Mouse (Mus musculus) G1E-ER4 (cell line): ENCODE measurements around the gene Lmo3. TPM values are rescaled to one million over a fixed set of nuclear protein-coding genes. Genes with fewer than 3 reads are reported as not detected.

Experiments used
- GATA1 ChIP-seq: IDR thresholded peaks from one replicate; pipeline ENCODE4 v1.8.0; 2012; ENCODE audit warnings: low read length, inconsistent platforms
- polyA plus RNA-seq: library from polyadenylated mRNA; stranded (reverse); fragments of >175 nt; gene quantifications from 2 replicates; pipeline ENCODE4 v1.2.3, GENCODE M21; 2012

Lmo3 gene
- polyA plus RNA-seq, result not detected in 2 replicates

DNA sequence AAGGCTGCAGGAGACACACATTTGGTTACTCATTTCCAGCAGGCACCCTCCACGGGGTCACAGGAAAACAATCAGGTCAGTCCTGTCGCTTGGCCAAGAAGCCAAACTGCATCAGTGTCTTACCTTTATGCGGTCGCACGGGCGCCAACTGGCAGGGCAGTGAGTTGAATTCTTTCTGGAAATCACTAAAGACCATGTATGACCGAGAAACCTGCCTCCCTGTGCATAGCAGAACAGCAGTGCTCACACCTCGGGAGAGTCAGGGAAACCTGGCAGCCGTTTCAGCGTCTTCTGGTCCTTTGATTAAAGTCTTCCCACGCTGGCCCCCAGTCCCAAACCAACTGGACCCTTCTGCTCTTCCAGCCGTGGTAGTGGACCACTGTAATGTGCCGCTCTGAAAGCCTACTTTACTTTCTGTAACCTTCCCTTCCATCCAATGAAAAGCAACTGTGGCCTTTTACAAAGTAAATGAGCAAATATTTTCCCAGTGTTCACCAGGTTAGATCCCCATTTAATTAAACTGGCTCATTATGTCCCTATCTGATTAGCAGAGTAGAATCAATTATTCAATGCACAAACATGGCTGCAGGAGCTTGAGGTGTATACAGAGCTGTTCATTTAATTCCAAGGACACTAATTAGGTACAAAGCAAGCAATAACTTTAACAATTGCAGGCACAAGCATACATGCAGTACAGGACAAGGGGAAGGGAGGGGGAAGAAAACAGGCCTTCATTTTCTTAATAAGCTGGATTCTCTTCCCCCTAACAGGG lies at the start of gene Lmo3:
Gene Lmo3 (minus strand): TSS at position 235 of the 772 bp plus-strand sequence.
- TF ChIP-seq GATA1, result no peak

DNA sequence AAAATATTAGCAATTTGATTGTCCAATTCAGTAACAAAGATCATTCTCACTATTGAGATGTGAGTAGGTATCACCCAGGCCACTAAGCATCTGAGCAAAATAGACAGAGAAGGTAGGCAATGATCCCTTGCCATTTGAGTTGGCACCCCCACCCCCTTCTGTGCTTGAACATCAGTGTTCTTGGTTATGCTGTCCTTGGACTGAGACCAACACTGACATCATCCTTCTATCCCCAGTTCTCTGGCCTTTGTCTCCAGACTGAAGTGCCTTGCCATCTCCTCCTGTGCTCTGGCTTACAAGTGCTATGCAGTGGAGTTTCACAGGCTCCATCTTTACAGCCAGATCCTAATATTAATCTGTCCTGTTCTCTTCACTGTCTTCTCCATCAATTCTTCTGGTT lies 39.0 kb upstream of the Lmo3 start:
- no peak for TF ChIP-seq GATA1

- TF ChIP-seq GATA1, result no peak
These were observed 36.6 kb upstream of the Lmo3 start for GRCm38 (mm10) chr6:138618396-138618795.

DNA sequence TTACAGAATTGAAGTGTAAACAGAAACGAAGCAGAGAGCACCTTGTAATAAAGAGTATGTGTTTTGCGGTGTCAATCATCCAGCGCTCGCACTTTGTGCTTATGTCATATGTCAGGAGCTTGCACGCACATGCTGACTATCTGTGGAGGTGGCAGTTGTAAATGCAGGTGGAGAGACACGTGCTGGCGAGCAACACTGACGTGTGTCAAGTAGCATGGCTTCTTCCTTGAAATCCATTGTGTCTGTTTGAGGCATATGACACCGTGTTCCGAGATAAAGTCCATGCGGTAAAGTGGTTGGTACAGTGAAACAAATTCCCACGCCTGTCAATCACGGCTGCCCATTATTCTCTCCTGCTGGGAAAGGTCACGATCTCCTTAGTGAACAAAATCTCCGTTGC lies 15.2 kb upstream of the Lmo3 start:
- TF ChIP-seq GATA1, result no peak

DNA sequence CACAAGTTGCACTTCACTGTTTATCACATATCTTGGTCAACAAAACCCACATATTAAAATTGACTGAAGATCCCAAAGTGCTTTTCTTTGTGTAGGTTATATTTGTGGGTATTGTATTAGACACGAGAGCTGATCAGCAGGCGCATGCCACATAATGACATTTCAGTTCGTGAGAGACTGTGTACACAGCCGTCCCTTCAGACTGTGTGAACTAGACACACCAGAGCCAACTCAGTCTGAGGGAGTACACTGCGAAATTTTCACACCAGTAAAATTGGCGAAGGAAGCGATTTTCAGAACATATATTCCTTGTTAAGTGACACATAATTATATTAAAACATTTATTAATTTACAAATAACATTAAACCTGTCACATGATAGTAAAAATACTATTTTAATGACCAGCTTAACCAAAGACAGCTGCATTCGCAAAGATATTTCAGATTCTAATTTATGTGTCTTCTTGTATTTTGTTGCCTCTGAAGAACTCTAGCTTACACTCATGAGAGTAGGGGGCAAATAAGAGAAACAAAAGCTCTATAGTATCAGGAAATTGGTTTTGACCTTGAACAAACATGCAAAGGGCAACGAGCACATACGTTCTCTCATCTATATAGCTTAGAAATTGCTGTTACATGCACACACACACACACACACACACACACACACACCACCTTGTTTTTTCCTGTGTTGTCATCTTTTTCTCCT lies 14.4 kb upstream of the Lmo3 start:
- no peak for TF ChIP-seq GATA1

DNA sequence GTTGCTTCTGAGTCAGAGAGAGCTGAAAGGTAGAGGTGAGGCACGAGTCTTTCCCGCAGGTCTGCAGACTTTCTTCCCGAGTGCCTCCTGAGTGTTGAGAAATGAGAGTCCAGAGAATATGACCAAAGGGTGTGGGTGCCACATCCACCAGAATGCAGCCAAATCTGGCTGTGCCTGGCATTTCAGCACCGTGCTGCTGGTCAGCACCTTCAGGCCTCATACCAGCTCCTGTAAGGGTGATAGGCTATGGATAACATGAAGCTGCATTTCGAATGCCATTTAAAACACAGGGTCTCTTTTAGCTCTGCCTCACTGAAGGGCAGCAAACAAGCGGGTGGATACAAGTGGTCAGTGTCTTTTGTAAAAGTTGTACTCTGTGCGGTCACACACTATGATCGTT lies 1.5 kb upstream of the Lmo3 start:
- TF ChIP-seq GATA1, result no peak

GRCm38 (mm10) chr6:138582506-138583000 lies 785 bp upstream of the Lmo3 start:
- no peak for TF ChIP-seq GATA1

DNA sequence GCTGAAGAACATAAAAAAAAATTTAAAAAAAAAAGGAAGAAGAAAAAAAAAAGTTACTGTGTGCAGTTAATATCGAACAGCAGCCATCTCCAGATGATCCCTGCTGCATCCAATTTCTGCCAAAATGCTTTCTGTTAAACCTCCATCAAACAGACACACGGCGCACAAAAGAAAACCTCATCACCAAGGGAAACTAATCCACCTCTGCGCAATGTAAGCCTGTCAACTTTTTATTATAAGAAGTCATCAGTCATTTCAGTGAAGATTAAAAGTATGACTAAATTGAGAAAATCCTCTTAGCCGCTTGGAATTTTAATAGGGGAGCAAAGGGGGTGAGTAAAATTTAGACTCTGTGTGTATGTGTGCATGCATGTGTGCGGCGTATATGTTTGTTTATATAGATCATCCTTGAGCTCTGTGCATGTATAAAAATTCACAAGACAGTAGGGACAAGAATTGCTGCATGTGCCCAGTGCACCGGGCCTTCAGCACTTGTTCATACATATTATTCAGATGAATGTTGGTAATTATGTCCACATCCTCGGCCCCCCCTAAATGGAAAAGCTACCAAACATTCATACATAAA lies 1.2 kb downstream of the Lmo3 start:
- TF ChIP-seq GATA1, result no peak

DNA sequence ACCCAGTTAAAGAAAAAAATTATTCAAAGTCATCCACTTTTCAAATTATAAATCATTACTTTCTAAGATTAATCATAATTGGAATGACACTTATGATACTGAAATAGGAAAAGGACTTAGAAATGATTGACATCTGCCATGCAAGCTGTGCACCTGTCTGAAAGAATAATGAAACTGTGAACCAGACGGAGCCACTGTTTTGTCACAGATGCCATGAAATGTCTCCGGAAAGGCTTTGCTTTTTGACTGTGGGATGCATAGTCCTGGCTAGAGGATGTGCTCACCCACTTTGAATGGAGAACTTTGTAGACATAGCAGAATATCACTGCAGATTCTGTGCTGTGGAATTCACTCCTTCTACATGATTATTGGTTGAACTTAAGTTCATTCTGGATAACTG lies 18.4 kb downstream of the Lmo3 start:
- no peak for TF ChIP-seq GATA1

DNA sequence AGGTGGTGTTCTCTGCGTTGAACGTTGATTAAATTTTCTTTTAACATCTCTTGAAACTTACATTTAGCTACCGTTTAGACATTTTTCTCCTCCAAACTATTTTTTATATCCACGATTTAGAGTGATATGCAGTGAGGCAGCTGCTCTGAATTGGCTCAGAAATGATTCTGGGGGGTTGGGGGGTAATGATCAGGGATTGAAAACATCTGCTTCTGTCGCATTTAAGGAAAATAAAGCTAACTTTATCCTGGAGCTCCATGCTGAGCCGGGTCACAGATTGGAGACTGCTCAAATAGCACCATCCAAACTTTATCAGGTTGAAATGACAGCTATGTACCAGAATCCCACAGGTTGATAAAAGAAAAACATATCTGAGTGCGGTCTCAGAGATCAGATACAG lies 29.6 kb downstream of the Lmo3 start:
- TF ChIP-seq GATA1, result no peak

DNA sequence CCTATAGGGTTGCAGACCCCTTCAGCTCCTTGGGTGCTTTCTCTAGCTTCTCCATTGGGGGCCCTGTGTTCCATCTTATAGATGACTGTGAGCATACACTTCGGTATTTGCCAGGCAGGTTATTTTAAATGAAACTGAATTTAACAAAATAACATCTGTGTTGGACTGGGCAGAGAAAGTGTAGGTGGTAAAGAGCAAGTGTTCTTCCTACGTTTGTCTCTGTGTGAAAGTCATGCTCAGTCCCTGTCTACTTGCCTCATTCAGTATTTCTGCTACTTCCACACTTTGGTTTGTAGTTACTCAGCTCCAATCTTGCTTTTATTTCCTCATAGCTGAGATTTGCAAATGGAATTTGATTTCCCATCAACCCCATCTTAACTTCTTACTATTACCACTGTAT lies 46.9 kb downstream of the Lmo3 start:
- TF ChIP-seq GATA1, result no peak

DNA sequence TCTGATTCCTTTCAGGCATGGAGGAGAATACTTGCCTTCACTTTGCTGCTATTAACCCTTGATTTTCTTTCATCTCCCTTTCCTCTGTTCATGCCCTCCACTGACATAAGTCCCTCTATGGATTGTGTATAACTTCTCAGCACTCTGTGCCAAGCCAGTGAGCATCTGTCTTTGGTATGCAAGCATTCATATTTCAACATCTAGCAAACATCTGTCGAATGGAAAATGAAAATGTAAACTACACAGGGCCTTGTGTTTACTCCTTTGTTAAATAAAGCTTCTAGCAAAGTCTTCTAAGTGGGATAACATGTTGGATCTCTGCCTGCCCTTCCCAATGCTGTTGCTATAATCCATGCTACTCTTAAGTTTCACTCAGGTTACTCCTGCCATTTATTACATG lies 75.1 kb downstream of the Lmo3 start:
- TF ChIP-seq GATA1, result no peak

- TF ChIP-seq GATA1, result no peak
These were observed 77.8 kb downstream of the Lmo3 start for GRCm38 (mm10) chr6:138503946-138504345.

GRCm38 (mm10) chr6:138482834-138483233 lies 98.9 kb downstream of the Lmo3 start:
- no peak for TF ChIP-seq GATA1

GRCm38 (mm10) chr6:138477611-138478010 lies 104.2 kb downstream of the Lmo3 start:
- TF ChIP-seq GATA1, result no peak

- TF ChIP-seq GATA1, result no peak
These were observed 112.6 kb downstream of the Lmo3 start for GRCm38 (mm10) chr6:138469204-138469603.
